Mouse (Mus musculus): Measurements from ENCODE around the gene Gria3. TPM values are rescaled to one million over a fixed set of nuclear protein-coding genes. Genes with fewer than 3 reads are reported as not detected.

The Gria3 gene
- total and polyA plus RNA-seq, 3 experiments: 0.49 to 1.1 (median 0.98) TPM

DNA sequence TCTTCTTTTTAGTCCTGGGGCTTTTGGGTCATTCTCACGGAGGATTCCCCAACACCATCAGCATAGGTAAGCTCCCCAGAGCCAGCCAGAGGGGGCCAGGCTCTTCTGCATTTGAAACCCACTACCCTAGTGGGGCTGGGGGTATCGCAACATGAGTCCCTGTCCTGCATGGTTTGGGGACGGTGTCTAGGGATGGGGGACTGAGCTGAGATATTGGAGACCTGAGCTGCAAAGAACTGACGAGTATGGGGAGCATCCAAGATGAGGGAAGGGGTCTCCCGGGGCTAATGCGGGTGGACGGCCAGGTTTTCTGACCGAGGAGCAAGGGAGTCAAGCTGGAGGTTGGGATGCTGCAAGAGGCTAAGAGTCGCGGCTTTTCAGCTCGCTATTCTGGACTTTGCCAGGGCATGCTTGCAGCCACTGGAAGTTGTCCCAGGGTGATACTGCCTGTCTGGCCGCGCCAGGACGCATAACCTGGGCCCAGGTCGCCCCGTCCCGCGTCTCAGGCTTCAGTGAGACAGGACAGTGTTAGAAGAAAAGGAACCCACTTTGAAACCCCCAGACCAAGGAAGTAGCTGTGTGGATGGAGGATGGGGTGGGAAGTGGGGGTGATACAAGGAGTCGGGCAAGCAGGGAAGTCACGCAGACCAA is 1.1 kb downstream of the Gria3 start:
- H3K79me2 ChIP-seq (replicated peaks; ENCODE audit: control insufficient read depth, insufficient read depth, low read length): no peaks in the 10 kb centered on the region
- no peaks in the 10 kb centered on the region; the same call in 1 of the 2 replicates for H3K4me1 ChIP-seq (ENCODE audit: control insufficient read depth, insufficient read depth, low read length)
- H3K9ac ChIP-seq (ENCODE audit: low read depth, low read length): 0 out of 2 replicates have a peak overlapping the region, but pooled peaks have one; percentile 29
- intact Hi-C loops (cut with DNase I): no loop called here
- H3K36me3 ChIP-seq (ENCODE audit: control insufficient read depth, insufficient read depth, low read length): no peaks in the 10 kb centered on the region
- 17% methylated on average over 20 of the region's 20 CpGs for WGBS
- peak; percentile 4 to 17 for DNase-seq
- no peak overlapping the region for H3K4me3 ChIP-seq
- no peak overlapping the region for H3K27ac ChIP-seq
- no peak for TF ChIP-seq EP300 (IDR thresholded peaks at IDR 0.05; ENCODE audit: insufficient read depth, low read depth, low read length)
- TF ChIP-seq POLR2A (IDR thresholded peaks at IDR 0.05; ENCODE audit: insufficient read depth, low read depth, low read length): no peak
- TF ChIP-seq CTCF (IDR thresholded peaks at IDR 0.05): no peak
- H3K27me3 ChIP-seq (ENCODE audit: control insufficient read depth, insufficient read depth, low read length): no peaks in the 10 kb centered on the region

DNA sequence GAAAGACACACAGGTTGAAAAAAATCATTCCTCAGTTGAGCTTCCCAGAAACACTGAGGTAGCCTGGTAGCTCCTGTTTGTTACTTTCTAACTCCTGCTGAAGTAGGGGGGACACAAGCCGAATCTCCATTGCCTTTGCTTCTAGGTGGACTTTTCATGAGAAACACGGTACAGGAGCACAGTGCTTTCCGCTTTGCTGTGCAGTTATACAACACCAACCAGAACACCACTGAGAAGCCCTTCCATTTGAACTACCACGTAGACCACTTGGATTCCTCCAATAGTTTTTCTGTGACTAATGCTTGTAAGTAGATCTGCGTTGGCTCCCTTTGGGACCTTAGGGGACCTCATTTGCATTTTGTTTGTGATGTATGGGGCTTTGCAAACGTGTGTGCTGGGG is 2.0 kb downstream of the Gria3 start:
- WGBS: 34% methylated on average over 6 of the region's 6 CpGs
- intact Hi-C loops (cut with DNase I): no loop called here
- no peak for DNase-seq
- no peaks in the 10 kb centered on the region for H3K27me3 ChIP-seq (ENCODE audit: control insufficient read depth, insufficient read depth, low read length)
- TF ChIP-seq POLR2A (IDR thresholded peaks at IDR 0.05; ENCODE audit: insufficient read depth, low read depth, low read length) (no peak), EP300 (IDR thresholded peaks at IDR 0.05; ENCODE audit: insufficient read depth, low read depth, low read length) (no peak), CTCF (IDR thresholded peaks at IDR 0.05) (no peak)
- no peak overlapping the region for H3K27ac ChIP-seq
- H3K9ac ChIP-seq (ENCODE audit: low read depth, low read length): no peak overlapping the region
- H3K4me3 ChIP-seq: no peak overlapping the region
- no peaks in the 10 kb centered on the region for H3K79me2 ChIP-seq (replicated peaks; ENCODE audit: control insufficient read depth, insufficient read depth, low read length)
- H3K36me3 ChIP-seq (ENCODE audit: control insufficient read depth, insufficient read depth, low read length): no peaks in the 10 kb centered on the region
- no peaks in the 10 kb centered on the region; the same call in 1 of the 2 replicates for H3K4me1 ChIP-seq (ENCODE audit: control insufficient read depth, insufficient read depth, low read length)

DNA sequence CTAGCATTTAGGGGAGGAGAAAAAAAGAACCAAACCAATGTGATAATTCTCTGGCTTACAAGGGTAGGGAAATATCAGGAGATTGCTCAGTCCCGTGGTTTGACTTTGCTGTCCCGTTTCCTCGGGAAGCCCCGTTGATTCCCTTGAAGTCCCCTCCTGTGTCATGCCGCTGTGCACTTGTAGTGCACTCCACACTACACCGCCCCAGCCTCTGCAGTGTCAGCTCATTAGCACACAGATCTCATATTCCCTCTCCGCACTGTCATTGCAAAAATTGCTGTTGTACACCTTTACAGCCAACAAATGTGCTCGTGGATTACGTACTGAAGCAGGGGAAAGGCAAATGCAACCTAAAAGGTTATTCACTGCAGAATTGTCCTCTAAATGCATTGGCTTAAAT is 5.6 kb downstream of the Gria3 start:
- Histone ChIP-seq H3K27ac (no peak overlapping the region), H3K27me3 (ENCODE audit: control insufficient read depth, insufficient read depth, low read length) (no peaks in the 10 kb centered on the region), H3K79me2 (replicated peaks; ENCODE audit: control insufficient read depth, insufficient read depth, low read length) (no peaks in the 10 kb centered on the region), H3K4me1 (ENCODE audit: control insufficient read depth, insufficient read depth, low read length) (no peaks in the 10 kb centered on the region; the same call in 1 of the 2 replicates), H3K36me3 (ENCODE audit: control insufficient read depth, insufficient read depth, low read length) (no peaks in the 10 kb centered on the region), H3K9ac (ENCODE audit: low read depth, low read length) (no peak overlapping the region), H3K4me3 (no peak overlapping the region)
- 67% methylated on average over 9 of the region's 9 CpGs for WGBS
- TF ChIP-seq CTCF (IDR thresholded peaks at IDR 0.05) (no peak), EP300 (IDR thresholded peaks at IDR 0.05; ENCODE audit: insufficient read depth, low read depth, low read length) (no peak), POLR2A (IDR thresholded peaks at IDR 0.05; ENCODE audit: insufficient read depth, low read depth, low read length) (no peak)
- intact Hi-C loops (cut with DNase I): no loop called here
- no peak for DNase-seq

DNA sequence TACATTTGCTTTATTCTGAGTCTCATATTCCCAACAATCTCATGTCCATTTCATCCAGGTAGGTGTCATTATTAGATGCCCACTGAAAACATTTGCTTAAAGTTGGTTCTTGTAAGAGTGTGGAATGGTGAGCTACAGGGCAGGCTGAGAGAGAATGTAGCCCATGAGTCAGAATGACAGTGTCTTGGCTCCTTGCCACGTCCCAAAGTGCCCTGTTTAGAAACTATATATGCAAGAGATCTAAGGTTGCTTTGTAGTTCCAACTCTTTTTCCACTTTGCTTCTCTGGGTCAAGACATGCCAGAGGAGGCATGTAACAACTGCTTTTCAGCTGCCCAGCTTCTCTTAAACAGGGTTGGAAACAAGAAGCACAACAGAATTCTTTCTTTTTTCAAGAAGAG is 9.1 kb downstream of the Gria3 start:
- no peak overlapping the region for H3K27ac ChIP-seq
- 23% methylated on average over 1 of the region's 1 CpGs for WGBS
- no peak for DNase-seq
- no peak overlapping the region for H3K4me3 ChIP-seq
- no peaks in the 10 kb centered on the region for H3K79me2 ChIP-seq (replicated peaks; ENCODE audit: control insufficient read depth, insufficient read depth, low read length)
- no peaks in the 10 kb centered on the region for H3K36me3 ChIP-seq (ENCODE audit: control insufficient read depth, insufficient read depth, low read length)
- TF ChIP-seq EP300 (IDR thresholded peaks at IDR 0.05; ENCODE audit: insufficient read depth, low read depth, low read length) (no peak), POLR2A (IDR thresholded peaks at IDR 0.05; ENCODE audit: insufficient read depth, low read depth, low read length) (no peak)
- no peaks in the 10 kb centered on the region for H3K4me1 ChIP-seq (ENCODE audit: control insufficient read depth, insufficient read depth, low read length)
- intact Hi-C loops (cut with DNase I): no loop called here
- H3K27me3 ChIP-seq (ENCODE audit: control insufficient read depth, insufficient read depth, low read length): no peaks in the 10 kb centered on the region
- H3K9ac ChIP-seq (ENCODE audit: low read depth, low read length): no peak overlapping the region

DNA sequence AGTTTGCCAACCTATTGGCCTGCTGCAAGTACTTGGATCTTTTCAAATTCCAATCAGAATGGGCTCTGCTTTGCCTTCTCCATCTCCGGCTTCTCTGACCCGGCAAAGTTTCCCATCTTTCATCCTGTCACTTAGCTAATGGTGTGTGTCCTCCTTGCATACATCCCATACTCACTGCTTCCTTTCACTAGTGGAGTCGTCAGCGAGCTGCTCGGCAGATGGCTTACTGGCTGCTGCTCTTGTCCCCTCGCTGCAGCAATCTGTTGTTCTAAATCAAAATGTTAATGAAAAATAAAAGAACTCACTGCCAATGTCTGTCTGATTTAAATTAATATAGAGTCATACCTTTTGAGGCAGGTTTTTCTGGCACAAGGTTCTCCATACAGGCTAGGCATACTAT is 25.0 kb downstream of the Gria3 start:
- H3K36me3 ChIP-seq (ENCODE audit: control insufficient read depth, insufficient read depth, low read length): no peaks in the 10 kb centered on the region
- 72% methylated on average over 6 of the region's 6 CpGs for WGBS
- no peak for TF ChIP-seq POLR2A (IDR thresholded peaks at IDR 0.05; ENCODE audit: insufficient read depth, low read depth, low read length)
- TF ChIP-seq EP300 (IDR thresholded peaks at IDR 0.05; ENCODE audit: insufficient read depth, low read depth, low read length): no peak
- no peak for TF ChIP-seq CTCF (IDR thresholded peaks at IDR 0.05)
- no peak overlapping the region for H3K4me3 ChIP-seq
- no peaks in the 10 kb centered on the region for H3K4me1 ChIP-seq (ENCODE audit: control insufficient read depth, insufficient read depth, low read length)
- no peaks in the 10 kb centered on the region for H3K79me2 ChIP-seq (replicated peaks; ENCODE audit: control insufficient read depth, insufficient read depth, low read length)
- no peak overlapping the region for H3K27ac ChIP-seq
- no peak for DNase-seq
- H3K27me3 ChIP-seq (ENCODE audit: control insufficient read depth, insufficient read depth, low read length): no peaks in the 10 kb centered on the region
- intact Hi-C loops (cut with DNase I): no loop called here
- no peak overlapping the region for H3K9ac ChIP-seq (ENCODE audit: low read depth, low read length)

DNA sequence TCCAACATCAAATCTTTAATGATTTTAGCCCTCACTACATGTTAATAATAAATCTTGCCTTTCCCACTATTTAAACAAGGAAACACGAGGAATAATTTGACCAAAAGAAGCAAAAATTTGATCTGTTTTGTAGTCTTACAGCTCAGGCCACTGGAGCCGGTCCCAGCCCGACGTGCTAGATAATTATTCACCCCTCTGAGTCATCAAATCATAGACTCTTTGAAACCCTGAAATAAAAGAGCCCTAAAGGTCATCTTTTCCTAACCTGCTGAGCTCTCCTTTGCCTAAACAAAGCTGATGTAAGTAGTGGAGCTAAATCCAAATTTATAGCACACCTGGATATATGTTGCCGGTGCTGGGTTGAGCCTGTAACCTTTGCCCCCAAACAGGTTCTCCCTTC is 27.4 kb downstream of the Gria3 start:
- Histone ChIP-seq H3K27ac (no peak overlapping the region), H3K79me2 (replicated peaks; ENCODE audit: control insufficient read depth, insufficient read depth, low read length) (no peaks in the 10 kb centered on the region), H3K4me1 (ENCODE audit: control insufficient read depth, insufficient read depth, low read length) (no peaks in the 10 kb centered on the region), H3K27me3 (ENCODE audit: control insufficient read depth, insufficient read depth, low read length) (no peaks in the 10 kb centered on the region), H3K4me3 (no peak overlapping the region), H3K36me3 (ENCODE audit: control insufficient read depth, insufficient read depth, low read length) (no peaks in the 10 kb centered on the region), H3K9ac (ENCODE audit: low read depth, low read length) (no peak overlapping the region)
- no peak for DNase-seq
- intact Hi-C loops (cut with DNase I): no loop called here
- 73% methylated on average over 5 of the region's 5 CpGs for WGBS
- TF ChIP-seq CTCF (IDR thresholded peaks at IDR 0.05) (no peak), POLR2A (IDR thresholded peaks at IDR 0.05; ENCODE audit: insufficient read depth, low read depth, low read length) (no peak), EP300 (IDR thresholded peaks at IDR 0.05; ENCODE audit: insufficient read depth, low read depth, low read length) (no peak)
